Mouse (Mus musculus) neural tube, embryonic 13.5 days (tissue): Measurements from ENCODE around the gene Tgif2. TPM values are rescaled to one million over a fixed set of nuclear protein-coding genes. Genes with fewer than 3 reads are reported as not detected.
"Not testable (repeated sequence)": the region's sequence is repeated elsewhere in the genome, so short reads cannot be mapped to it uniquely, and the experiment has no call there.

Experiments used
- ATAC-seq: fragments of 200-750 bp; cut with Nextera tagmentation; 2 replicates; pipeline ENCODE4 v1.8.0; 2017; ENCODE audit warnings: low read depth, mild to moderate bottlenecking, moderate TSS enrichment, moderate library complexity
- H3K27ac ChIP-seq: fragments of 300-500 bp; sonication (generic); replicated peaks from 2 replicates; pipeline ENCODE4 v1.5.1; 2015; ENCODE audit warnings: moderate library complexity, mild to moderate bottlenecking, inconsistent platforms
- H3K27me3 ChIP-seq: fragments of 300-500 bp; sonication (generic); 2 replicates; pipeline ENCODE4 v1.6.1; 2015; ENCODE audit warnings: mild to moderate bottlenecking, inconsistent platforms
- H3K36me3 ChIP-seq: fragments of 300-500 bp; sonication (generic); 2 replicates; pipeline ENCODE4 v1.6.1; 2015; ENCODE audit warnings: mild to moderate bottlenecking, inconsistent platforms
- H3K4me1 ChIP-seq: fragments of 300-500 bp; sonication (generic); replicated peaks from 2 replicates; pipeline ENCODE4 v1.6.1; 2015; ENCODE audit warnings: inconsistent platforms
- H3K4me2 ChIP-seq: fragments of 300-500 bp; sonication (generic); 2 replicates; pipeline ENCODE4 v1.6.1; 2015; ENCODE audit warnings: inconsistent platforms, mild to moderate bottlenecking, moderate library complexity
- H3K4me3 ChIP-seq: fragments of 300-500 bp; sonication (generic); 2 replicates; pipeline ENCODE4 v1.5.1; 2015; ENCODE audit warnings: mild to moderate bottlenecking, inconsistent platforms
- H3K9ac ChIP-seq: fragments of 300-500 bp; sonication (generic); 2 replicates; pipeline ENCODE4 v1.6.1; 2015; ENCODE audit warnings: moderate library complexity, mild to moderate bottlenecking, inconsistent platforms
- H3K9me3 ChIP-seq: fragments of 300-500 bp; sonication (generic); 2 replicates; pipeline ENCODE4 v1.6.1; 2016; ENCODE audit warnings: inconsistent platforms
- WGBS: fragments of 180-500 bp; shearing (Covaris S2); methylation state at CpG from one replicate; pipeline ENCODE4 v1.1.7; 2015; 5-methylcytosine and 5-hydroxymethylcytosine counted together
- polyA plus RNA-seq: library from polyadenylated mRNA; unstranded; fragments of >200 nt; fragmentation: Nextera tagmentation; extraction: Ambion mirVana; gene quantifications from 2 replicates; pipeline ENCODE4 v1.2.1, GENCODE M21; 2015

Tgif2 gene
- polyA plus RNA-seq, 1 experiment from 2014 or later, result 24.1 TPM

DNA sequence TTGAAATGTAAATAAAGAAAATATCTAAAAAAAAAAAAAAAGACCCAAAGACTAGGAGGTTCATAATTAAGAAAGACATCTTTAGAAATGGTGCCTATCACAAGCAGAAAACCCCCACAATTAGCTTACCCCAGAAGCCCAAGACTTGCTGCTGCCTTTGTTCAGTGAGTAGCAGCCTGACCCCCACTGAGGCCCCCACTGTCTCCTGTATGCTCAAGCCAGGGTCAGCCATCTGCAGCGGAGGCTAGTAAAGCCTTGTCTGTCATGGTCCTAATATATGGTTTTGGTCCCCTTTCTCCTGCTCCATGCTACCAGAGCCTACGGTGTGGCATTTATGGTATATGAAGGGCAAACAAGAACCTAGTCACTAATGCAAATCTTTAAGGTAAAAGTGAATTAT, 61.5 kb downstream of the Tgif2 start:
- ATAC-seq, result no peak
- Histone ChIP-seq H3K4me2 (no peak overlapping the region), H3K36me3 (no peaks in the 10 kb centered on the region), H3K4me3 (no peak overlapping the region), H3K27ac (no peak overlapping the region), H3K27me3 (no peaks in the 10 kb centered on the region), H3K9me3 (no peaks in the 10 kb centered on the region), H3K9ac (no peak overlapping the region), H3K4me1 (no peaks in the 10 kb centered on the region)
- WGBS, result 56% methylated on average over 2 of the region's 2 CpGs

DNA sequence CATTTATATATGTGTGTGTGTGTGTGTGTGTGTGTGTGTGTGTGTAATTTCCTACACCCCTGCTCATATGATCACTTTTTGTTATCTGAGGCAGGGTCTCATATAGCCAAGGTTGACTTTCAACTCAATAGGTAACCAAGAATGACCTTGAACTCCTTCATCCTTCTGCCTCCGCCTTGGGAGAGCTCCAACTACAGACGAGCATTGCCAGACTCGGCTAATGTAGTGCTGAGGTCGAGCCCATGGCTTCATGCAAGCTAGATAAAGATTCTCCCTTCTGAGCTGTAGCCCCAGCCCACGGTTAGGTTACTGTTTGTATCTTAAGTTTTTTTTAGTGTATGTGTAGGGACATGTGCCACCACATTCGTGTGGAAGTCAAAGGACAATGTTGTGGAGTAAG, 62.1 kb downstream of the Tgif2 start:
- H3K27ac ChIP-seq, result no peak overlapping the region
- H3K9me3 ChIP-seq, result no peaks in the 10 kb centered on the region
- no peaks in the 10 kb centered on the region for H3K4me1 ChIP-seq
- H3K27me3 ChIP-seq, result no peaks in the 10 kb centered on the region
- 80% methylated on average over 6 of the region's 6 CpGs for WGBS
- H3K4me2 ChIP-seq, result no peak overlapping the region
- H3K36me3 ChIP-seq, result no peaks in the 10 kb centered on the region
- no peak for ATAC-seq
- no peak overlapping the region for H3K4me3 ChIP-seq
- H3K9ac ChIP-seq, result no peak overlapping the region

DNA sequence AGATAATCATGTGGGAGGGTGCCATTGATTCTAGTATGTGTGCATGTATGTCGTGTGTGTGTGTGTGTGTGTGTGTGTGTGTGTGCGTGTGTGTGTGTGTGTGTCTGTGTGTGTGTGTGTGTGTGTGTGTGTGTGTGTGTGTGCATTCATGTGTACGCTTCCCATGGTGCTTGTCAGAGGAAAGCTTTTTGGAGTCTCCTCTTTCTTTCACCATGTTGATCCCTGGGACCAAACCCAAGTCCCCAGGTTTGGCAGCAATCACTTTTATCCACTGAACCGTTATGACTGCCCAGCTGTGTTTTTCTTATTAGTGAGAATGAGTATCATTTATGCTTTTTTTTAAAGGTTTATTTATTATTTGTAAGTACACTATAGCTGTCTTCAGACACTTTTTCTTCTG, 62.6 kb downstream of the Tgif2 start:
- not testable (repeated sequence) for H3K36me3 ChIP-seq, H3K9me3 ChIP-seq, H3K4me3 ChIP-seq, H3K4me1 ChIP-seq, ATAC-seq, H3K4me2 ChIP-seq, H3K9ac ChIP-seq, H3K27me3 ChIP-seq, H3K27ac ChIP-seq
- 89% methylated on average over 4 of the region's 4 CpGs for WGBS

DNA sequence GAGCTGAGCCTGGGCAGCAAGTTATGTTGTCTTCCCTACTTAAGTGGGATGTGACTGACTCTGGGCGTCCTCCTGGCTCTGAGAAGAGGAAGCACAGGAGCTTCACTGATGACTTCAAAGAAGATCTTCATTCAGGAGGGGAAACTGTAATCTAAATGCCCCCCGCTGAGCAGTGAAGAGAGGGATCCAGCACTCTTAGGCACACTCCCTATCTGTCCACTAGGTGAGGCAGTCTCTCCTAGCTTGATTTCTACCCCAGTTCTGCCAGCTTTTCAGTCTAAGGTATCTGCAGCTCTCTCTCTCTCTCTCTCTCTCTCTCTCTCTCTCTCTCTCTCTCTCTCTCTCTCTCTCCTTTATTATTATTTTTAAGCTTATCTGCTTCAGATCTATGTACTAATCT, 63.6 kb downstream of the Tgif2 start:
- H3K36me3 ChIP-seq, result no peaks in the 10 kb centered on the region
- no peak overlapping the region for H3K27ac ChIP-seq
- no peak overlapping the region for H3K4me2 ChIP-seq
- no peak for ATAC-seq
- no peak overlapping the region for H3K9ac ChIP-seq
- no peaks in the 10 kb centered on the region for H3K4me1 ChIP-seq
- H3K9me3 ChIP-seq, result no peaks in the 10 kb centered on the region
- WGBS, result 35% methylated on average over 2 of the region's 2 CpGs
- no peaks in the 10 kb centered on the region for H3K27me3 ChIP-seq
- no peak overlapping the region for H3K4me3 ChIP-seq

Other genes starting within 250 kb of the Tgif2 start
- 201 and 209 TPM in 2 replicates for gene Dlgap4, start 226.3 kb upstream of the Tgif2 start, polyA plus RNA-seq
- gene Myl9, start 64.6 kb upstream of the Tgif2 start, polyA plus RNA-seq, result 55.2 and 56.0 TPM in 2 replicates
- 8.3 and 10.4 TPM in 2 replicates for gene 4930518I15Rik, start 17.9 kb downstream of the Tgif2 start, polyA plus RNA-seq
- gene Rab5if, start 23.1 kb downstream of the Tgif2 start, polyA plus RNA-seq, result 161 and 167 TPM in 2 replicates
- gene Sla2, start 47.2 kb downstream of the Tgif2 start, polyA plus RNA-seq, result 0.18 TPM in 1 of 2 replicates, not detected in the other
- 85.3 and 88.0 TPM in 2 replicates for gene Ndrg3, start 152.0 kb downstream of the Tgif2 start, polyA plus RNA-seq
- gene Dsn1, start 167.1 kb downstream of the Tgif2 start, polyA plus RNA-seq, result 9.9 and 10.3 TPM in 2 replicates
- 4.5 and 5.9 TPM in 2 replicates for gene Soga1, start 239.2 kb downstream of the Tgif2 start, polyA plus RNA-seq
- not detected in 2 replicates for gene Tldc2, start 247.0 kb downstream of the Tgif2 start, polyA plus RNA-seq